Mouse (Mus musculus): ENCODE results near the gene Gm10974.

GRCm38 (mm10) chr7:66327516-66327915 is 38.2 kb upstream of the Gm10974 start:
- TF ChIP-seq CTCF (IDR thresholded peaks at IDR 0.05; ENCODE audit: borderline replicate concordance, extremely low read depth, insufficient read depth, insufficient read length) (no peak), POLR2A (IDR thresholded peaks at IDR 0.05; ENCODE audit: borderline replicate concordance, extremely low read depth, insufficient read depth, insufficient read length, poor library complexity, severe bottlenecking) (no peak)

All from brain, embryonic 14.5 days (tissue).